Mouse (Mus musculus): Measurements from ENCODE around the gene Klk8. TPM values are rescaled to one million over a fixed set of nuclear protein-coding genes. Genes with fewer than 3 reads are reported as not detected.

Klk8 gene
- 12.7 and 15.5 TPM in 2 replicates for polyA plus RNA-seq (2011; ENCODE audit: insufficient read depth, insufficient read length, low read depth, missing spikeins)

- Histone ChIP-seq H3K36me3 (ENCODE audit: control insufficient read depth, insufficient read depth, low read length, poor library complexity, severe bottlenecking) (no peaks in the 10 kb centered on the region), H3K27ac (ENCODE audit: insufficient read depth, low read length) (no peak within 1 kb of the TSS), H3K4me3 (ENCODE audit: low read depth, low read length) (peak within 1 kb of the TSS; percentile 63), H3K9ac (ENCODE audit: low read depth, poor library complexity, severe bottlenecking) (peak within 1 kb of the TSS; percentile 46), H3K4me1 (ENCODE audit: control insufficient read depth, insufficient read depth, low read length) (no peaks in the 10 kb centered on the region), H3K9me3 (replicated peaks; ENCODE audit: control insufficient read depth, insufficient read depth, low read length, poor library complexity, severe bottlenecking) (no peaks in the 10 kb centered on the region), H3K27me3 (ENCODE audit: control insufficient read depth, insufficient read depth, low read length, poor library complexity, severe bottlenecking) (no peaks in the 10 kb centered on the region)
- TF ChIP-seq POLR2A (IDR thresholded peaks at IDR 0.05; ENCODE audit: insufficient read depth, low read length), result no peak
- TF ChIP-seq CTCF (IDR thresholded peaks at IDR 0.05; ENCODE audit: low read depth, low read length), result no peak
- no peak for TF ChIP-seq EP300 (IDR thresholded peaks at IDR 0.05; ENCODE audit: insufficient read depth, low read depth, low read length)
These were observed at the start of gene Klk8 for GRCm38 (mm10) chr7:43797333-43797769. Gene Klk8 (plus strand): TSS chr7:43797577.

- TF ChIP-seq EP300 (IDR thresholded peaks at IDR 0.05; ENCODE audit: insufficient read depth, low read depth, low read length), result no peak
- TF ChIP-seq CTCF (IDR thresholded peaks at IDR 0.05; ENCODE audit: low read depth, low read length), result no peak
- TF ChIP-seq POLR2A (IDR thresholded peaks at IDR 0.05; ENCODE audit: insufficient read depth, low read length), result no peak
- H3K9me3 ChIP-seq (replicated peaks; ENCODE audit: control insufficient read depth, insufficient read depth, low read length, poor library complexity, severe bottlenecking), result peaks cover 2% of the 10 kb centered on the region; the same call in 1 of the 2 replicates
- no peaks in the 10 kb centered on the region for H3K36me3 ChIP-seq (ENCODE audit: control insufficient read depth, insufficient read depth, low read length, poor library complexity, severe bottlenecking)
- H3K27ac ChIP-seq (ENCODE audit: insufficient read depth, low read length), result no peak overlapping the region
- H3K4me3 ChIP-seq (ENCODE audit: low read depth, low read length), result no peak overlapping the region
- no peaks in the 10 kb centered on the region for H3K4me1 ChIP-seq (ENCODE audit: control insufficient read depth, insufficient read depth, low read length)
- no peak overlapping the region for H3K9ac ChIP-seq (ENCODE audit: low read depth, poor library complexity, severe bottlenecking)
- H3K27me3 ChIP-seq (ENCODE audit: control insufficient read depth, insufficient read depth, low read length, poor library complexity, severe bottlenecking), result no peaks in the 10 kb centered on the region
These were observed 49.6 kb upstream of the Klk8 start for GRCm38 (mm10) chr7:43747788-43748187.

- Histone ChIP-seq H3K9me3 (replicated peaks; ENCODE audit: control insufficient read depth, insufficient read depth, low read length, poor library complexity, severe bottlenecking) (no peaks in the 10 kb centered on the region), H3K36me3 (ENCODE audit: control insufficient read depth, insufficient read depth, low read length, poor library complexity, severe bottlenecking) (no peaks in the 10 kb centered on the region), H3K27me3 (ENCODE audit: control insufficient read depth, insufficient read depth, low read length, poor library complexity, severe bottlenecking) (no peaks in the 10 kb centered on the region), H3K27ac (ENCODE audit: insufficient read depth, low read length) (no peak overlapping the region), H3K4me1 (ENCODE audit: control insufficient read depth, insufficient read depth, low read length) (no peaks in the 10 kb centered on the region), H3K4me3 (ENCODE audit: low read depth, low read length) (no peak overlapping the region), H3K9ac (ENCODE audit: low read depth, poor library complexity, severe bottlenecking) (no peak overlapping the region)
- TF ChIP-seq EP300 (IDR thresholded peaks at IDR 0.05; ENCODE audit: insufficient read depth, low read depth, low read length) (no peak), POLR2A (IDR thresholded peaks at IDR 0.05; ENCODE audit: insufficient read depth, low read length) (no peak), CTCF (IDR thresholded peaks at IDR 0.05; ENCODE audit: low read depth, low read length) (no peak)
These were observed 44.6 kb upstream of the Klk8 start for GRCm38 (mm10) chr7:43752806-43753205.

GRCm38 (mm10) chr7:43766484-43766883 lies 30.9 kb upstream of the Klk8 start:
- H3K27me3 ChIP-seq (ENCODE audit: control insufficient read depth, insufficient read depth, low read length, poor library complexity, severe bottlenecking), result no peaks in the 10 kb centered on the region
- H3K9ac ChIP-seq (ENCODE audit: low read depth, poor library complexity, severe bottlenecking), result no peak overlapping the region
- H3K4me3 ChIP-seq (ENCODE audit: low read depth, low read length), result no peak overlapping the region
- no peak overlapping the region for H3K27ac ChIP-seq (ENCODE audit: insufficient read depth, low read length)
- H3K4me1 ChIP-seq (ENCODE audit: control insufficient read depth, insufficient read depth, low read length), result peaks cover 3% of the 10 kb centered on the region
- TF ChIP-seq CTCF (IDR thresholded peaks at IDR 0.05; ENCODE audit: low read depth, low read length) (no peak), EP300 (IDR thresholded peaks at IDR 0.05; ENCODE audit: insufficient read depth, low read depth, low read length) (no peak), POLR2A (IDR thresholded peaks at IDR 0.05; ENCODE audit: insufficient read depth, low read length) (no peak)
- H3K36me3 ChIP-seq (ENCODE audit: control insufficient read depth, insufficient read depth, low read length, poor library complexity, severe bottlenecking), result no peaks in the 10 kb centered on the region
- 0 out of 2 replicates have a peak, but pooled peaks cover 3% of the 10 kb centered on the region for H3K9me3 ChIP-seq (replicated peaks; ENCODE audit: control insufficient read depth, insufficient read depth, low read length, poor library complexity, severe bottlenecking)

GRCm38 (mm10) chr7:43768597-43768996 lies 28.8 kb upstream of the Klk8 start, which contains the start of gene Klk12:
Gene Klk12 (plus strand): TSS chr7:43768897.
- Histone ChIP-seq H3K4me3 (ENCODE audit: low read depth, low read length) (no peak within 1 kb of the TSS), H3K27ac (ENCODE audit: insufficient read depth, low read length) (no peak within 1 kb of the TSS), H3K4me1 (ENCODE audit: control insufficient read depth, insufficient read depth, low read length) (peaks cover 3% of the 10 kb centered on the region), H3K36me3 (ENCODE audit: control insufficient read depth, insufficient read depth, low read length, poor library complexity, severe bottlenecking) (no peaks in the 10 kb centered on the region), H3K27me3 (ENCODE audit: control insufficient read depth, insufficient read depth, low read length, poor library complexity, severe bottlenecking) (no peaks in the 10 kb centered on the region), H3K9me3 (replicated peaks; ENCODE audit: control insufficient read depth, insufficient read depth, low read length, poor library complexity, severe bottlenecking) (no peaks in the 10 kb centered on the region), H3K9ac (ENCODE audit: low read depth, poor library complexity, severe bottlenecking) (no peak within 1 kb of the TSS)
- TF ChIP-seq POLR2A (IDR thresholded peaks at IDR 0.05; ENCODE audit: insufficient read depth, low read length), result no peak
- no peak for TF ChIP-seq EP300 (IDR thresholded peaks at IDR 0.05; ENCODE audit: insufficient read depth, low read depth, low read length)
- no peak for TF ChIP-seq CTCF (IDR thresholded peaks at IDR 0.05; ENCODE audit: low read depth, low read length)

GRCm38 (mm10) chr7:43769636-43770035 lies 27.7 kb upstream of the Klk8 start:
- Histone ChIP-seq H3K4me1 (ENCODE audit: control insufficient read depth, insufficient read depth, low read length) (peaks cover 3% of the 10 kb centered on the region), H3K9me3 (replicated peaks; ENCODE audit: control insufficient read depth, insufficient read depth, low read length, poor library complexity, severe bottlenecking) (no peaks in the 10 kb centered on the region), H3K27me3 (ENCODE audit: control insufficient read depth, insufficient read depth, low read length, poor library complexity, severe bottlenecking) (no peaks in the 10 kb centered on the region), H3K27ac (ENCODE audit: insufficient read depth, low read length) (no peak overlapping the region), H3K36me3 (ENCODE audit: control insufficient read depth, insufficient read depth, low read length, poor library complexity, severe bottlenecking) (no peaks in the 10 kb centered on the region), H3K4me3 (ENCODE audit: low read depth, low read length) (no peak overlapping the region), H3K9ac (ENCODE audit: low read depth, poor library complexity, severe bottlenecking) (no peak overlapping the region)
- TF ChIP-seq CTCF (IDR thresholded peaks at IDR 0.05; ENCODE audit: low read depth, low read length), result no peak
- no peak for TF ChIP-seq EP300 (IDR thresholded peaks at IDR 0.05; ENCODE audit: insufficient read depth, low read depth, low read length)
- TF ChIP-seq POLR2A (IDR thresholded peaks at IDR 0.05; ENCODE audit: insufficient read depth, low read length), result no peak
